ENCODE assay signal across 13 mouse cellular contexts in the genomic region with DNA sequence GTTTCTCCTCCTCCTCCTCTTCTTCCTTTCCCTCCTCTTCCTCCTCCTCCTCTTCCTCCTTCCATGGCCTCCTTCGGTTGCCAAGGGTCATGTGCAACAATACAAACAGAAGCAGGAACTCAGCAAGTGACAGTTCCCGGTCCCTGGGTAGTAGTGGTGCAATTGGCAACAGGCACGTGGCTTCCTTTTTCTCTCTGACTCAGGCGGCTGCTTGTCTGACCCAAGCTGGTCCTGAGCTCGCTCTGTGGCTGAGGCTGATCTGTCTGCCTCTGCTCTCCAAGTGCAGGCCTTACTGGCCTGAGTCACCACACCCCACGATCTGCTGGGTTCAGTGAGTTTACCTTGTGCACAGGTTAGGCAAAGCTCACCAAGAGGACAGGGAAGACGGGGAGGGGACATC. TPM values are rescaled to one million over a fixed set of nuclear protein-coding genes. Genes with fewer than 3 reads are reported as not detected.
DNase-seq lines count a peak whose midpoint lies in the region; ATAC-seq and TF ChIP-seq lines count a peak whose summit lies in the region.
"Had no signal": no experiment of that assay in that cellular context is flagged by ENCODE, and none has a peak within 500 bp of the region (broad histone marks: within the 10 kb centered on the region; RNA-seq: fewer than 3 reads in every experiment).

No protein-coding gene starts in this region.

- no peak for TF ChIP-seq CTCF in spleen, adult 2 months (IDR thresholded peaks at IDR 0.05; ENCODE audit: extremely low read depth, insufficient read depth, insufficient read length, insufficient replicate concordance)

- no peaks in the 10 kb centered on the region for H3K27me3 ChIP-seq in heart, embryonic 13.5 days (replicated peaks)
- H3K27me3 ChIP-seq in heart, embryonic 12.5 days (replicated peaks), result no peaks in the 10 kb centered on the region
- H3K27me3 ChIP-seq in spleen, adult 2 months (ENCODE audit: control insufficient read depth, insufficient read depth, low read length), result no peaks in the 10 kb centered on the region
- H3K27me3 ChIP-seq in liver, embryonic 13.5 days, result no peaks in the 10 kb centered on the region
- H3K27me3 ChIP-seq: midbrain, embryonic 15.5 days; stomach, embryonic 15.5 days had no signal

- H3K36me3 ChIP-seq in heart, embryonic 13.5 days, result no peaks in the 10 kb centered on the region
- H3K36me3 ChIP-seq in heart, embryonic 12.5 days, result no peaks in the 10 kb centered on the region
- no peaks in the 10 kb centered on the region for H3K36me3 ChIP-seq in spleen, adult 2 months (ENCODE audit: control insufficient read depth, insufficient read depth, low read length)
- H3K36me3 ChIP-seq in liver, embryonic 13.5 days, result no peaks in the 10 kb centered on the region
- H3K36me3 ChIP-seq: limb, embryonic 10.5 days; midbrain, embryonic 15.5 days; stomach, embryonic 15.5 days had no signal

- 74% methylated on average over 7 of the region's 7 CpGs for WGBS in heart, embryonic 13.5 days
- 62% methylated on average over 7 of the region's 7 CpGs for WGBS in heart, embryonic 12.5 days
- WGBS in spleen, adult 2 months, result 31% methylated on average over 7 of the region's 7 CpGs
- 36% methylated on average over 7 of the region's 7 CpGs for WGBS in liver, embryonic 13.5 days (ENCODE audit: insufficient replicate concordance)

- peaks cover 13% of the 10 kb centered on the region for H3K4me1 ChIP-seq in heart, embryonic 13.5 days
- peaks cover 10% of the 10 kb centered on the region; the same call in 1 of the 2 replicates for H3K4me1 ChIP-seq in heart, embryonic 12.5 days (replicated peaks)
- H3K4me1 ChIP-seq in spleen, adult 2 months (ENCODE audit: control insufficient read depth, insufficient read depth, insufficient read length), result no peaks in the 10 kb centered on the region
- peaks cover 12% of the 10 kb centered on the region for H3K4me1 ChIP-seq in liver, embryonic 13.5 days (replicated peaks)

- no peak for DNase-seq in spleen, adult 2 months (ENCODE audit: low read depth in 1 of 2, low spot score in 2 of 2)
- no peak for DNase-seq in spleen, adult 18-20 months
- no peak for DNase-seq in liver, embryonic 13.5 days
- DNase-seq in skeletal muscle tissue, adult 2 months (ENCODE audit: low read depth, low spot score), result peak; percentile 54
- DNase-seq in cerebellum, adult 18-20 months, result no peak
- DNase-seq in embryo, embryonic 10 days (ENCODE audit: low spot score), result no peak
- DNase-seq: cerebellum, adult 9-11 months; heart, postnatal 4 days had no signal

- no peak overlapping the region for H3K4me3 ChIP-seq in heart, embryonic 13.5 days
- H3K4me3 ChIP-seq in heart, embryonic 12.5 days, result no peak overlapping the region
- H3K4me3 ChIP-seq in spleen, adult 2 months (ENCODE audit: extremely low read depth, insufficient read depth, insufficient read length), result no peak overlapping the region
- no peak overlapping the region for H3K4me3 ChIP-seq in liver, embryonic 13.5 days (replicated peaks)
- H3K4me3 ChIP-seq: limb, embryonic 10.5 days; midbrain, embryonic 15.5 days; stomach, embryonic 15.5 days had no signal

- peak overlapping the region; percentile 20; the same call in 1 of the 2 replicates for H3K27ac ChIP-seq in heart, embryonic 13.5 days (replicated peaks)
- no peak overlapping the region for H3K27ac ChIP-seq in heart, embryonic 12.5 days (ENCODE audit: poor library complexity, severe bottlenecking)
- H3K27ac ChIP-seq in spleen, adult 2 months (ENCODE audit: insufficient read depth, low read length), result peak overlapping the region; percentile 40; the same call in 1 of the 2 replicates
- peak overlapping the region; percentile 12; the same call in 1 of the 2 replicates for H3K27ac ChIP-seq in liver, embryonic 13.5 days
- H3K27ac ChIP-seq: limb, embryonic 10.5 days; midbrain, embryonic 15.5 days; stomach, embryonic 15.5 days had no signal

- H3K9ac ChIP-seq in heart, embryonic 13.5 days, result no peak overlapping the region
- no peak overlapping the region for H3K9ac ChIP-seq in heart, embryonic 12.5 days
- no peak overlapping the region for H3K9ac ChIP-seq in liver, embryonic 13.5 days
- H3K9ac ChIP-seq: midbrain, embryonic 15.5 days; stomach, embryonic 15.5 days had no signal

- H3K4me2 ChIP-seq in heart, embryonic 13.5 days, result no peak overlapping the region
- no peak overlapping the region for H3K4me2 ChIP-seq in heart, embryonic 12.5 days
- H3K4me2 ChIP-seq in liver, embryonic 13.5 days, result no peak overlapping the region
- H3K4me2 ChIP-seq: midbrain, embryonic 15.5 days; stomach, embryonic 15.5 days had no signal

- H3K9me3 ChIP-seq in heart, embryonic 13.5 days, result no peaks in the 10 kb centered on the region
- no peaks in the 10 kb centered on the region for H3K9me3 ChIP-seq in heart, embryonic 12.5 days (replicated peaks)
- no peaks in the 10 kb centered on the region for H3K9me3 ChIP-seq in liver, embryonic 13.5 days (replicated peaks)
- H3K9me3 ChIP-seq: limb, embryonic 10.5 days; midbrain, embryonic 15.5 days; stomach, embryonic 15.5 days had no signal

- ATAC-seq in heart, embryonic 13.5 days (ENCODE audit: extremely low read depth, insufficient number of reproducible peaks, low FRiP score, low TSS enrichment), result no peak
- no peak for ATAC-seq in heart, embryonic 12.5 days (ENCODE audit: insufficient number of reproducible peaks, low FRiP score)
- ATAC-seq in liver, embryonic 13.5 days (ENCODE audit: low read depth), result peak; percentile 52
- ATAC-seq: midbrain, embryonic 15.5 days had no signal

- no peak for TF ChIP-seq POLR2A in spleen, adult 2 months (IDR thresholded peaks at IDR 0.05; ENCODE audit: low read depth, low read length)

RNA-seq across cellular contexts. Expression of a gene that starts 21.1 kb away (rescaled TPM):
- polyA plus RNA-seq in heart, embryonic 13.5 days (2015; fragmentation: Nextera tagmentation; extraction: Ambion mirVana), result 14.2 and 14.8 TPM in 2 replicates
- polyA plus RNA-seq in heart, embryonic 12.5 days (2016; fragmentation: Nextera tagmentation; extraction: Ambion mirVana), result 24.5 and 25.9 TPM in 2 replicates
- 35.7 and 48.6 TPM in 2 replicates for polyA plus RNA-seq in spleen, adult 2 months (2012; rRNA removed)
- 3.8 and 4.1 TPM in 2 replicates for polyA plus RNA-seq in liver, embryonic 13.5 days (2015; fragmentation: Nextera tagmentation; extraction: Ambion mirVana)

RNA-seq across cellular contexts. Expression of a gene that starts 38.6 kb away (rescaled TPM):
- polyA plus RNA-seq in heart, embryonic 13.5 days (2015; fragmentation: Nextera tagmentation; extraction: Ambion mirVana), result 10.7 and 10.8 TPM in 2 replicates
- polyA plus RNA-seq in heart, embryonic 12.5 days (2016; fragmentation: Nextera tagmentation; extraction: Ambion mirVana), result 10.2 and 11.4 TPM in 2 replicates
- polyA plus RNA-seq in spleen, adult 2 months (2012; rRNA removed), result 52.8 and 90.0 TPM in 2 replicates
- polyA plus RNA-seq in liver, embryonic 13.5 days (2015; fragmentation: Nextera tagmentation; extraction: Ambion mirVana), result 10.6 and 12.0 TPM in 2 replicates

RNA-seq across cellular contexts. Expression of a gene that starts 55.2 kb away (rescaled TPM):
- 15.0 and 19.3 TPM in 2 replicates for polyA plus RNA-seq in heart, embryonic 13.5 days (2015; fragmentation: Nextera tagmentation; extraction: Ambion mirVana)
- polyA plus RNA-seq in heart, embryonic 12.5 days (2016; fragmentation: Nextera tagmentation; extraction: Ambion mirVana), result 25.0 and 31.0 TPM in 2 replicates
- 98.3 and 115 TPM in 2 replicates for polyA plus RNA-seq in spleen, adult 2 months (2012; rRNA removed)
- polyA plus RNA-seq in liver, embryonic 13.5 days (2015; fragmentation: Nextera tagmentation; extraction: Ambion mirVana), result 2.2 and 2.6 TPM in 2 replicates
